Mouse (Mus musculus): Measurements from ENCODE around the gene Tuft1.
"Not testable (repeated sequence)": the region's sequence is repeated elsewhere in the genome, so short reads cannot be mapped to it uniquely, and the experiment has no call there.

- not testable (repeated sequence) for TF ChIP-seq GATA1 (IDR thresholded peaks at IDR 0.05; ENCODE audit: borderline replicate concordance, low read length); FLI1 (IDR thresholded peaks at IDR 0.05; ENCODE audit: low read length)
Observed at GRCm38 (mm10) chr3:94688698-94689097, 30.0 kb upstream of the Tuft1 start.
